Mouse (Mus musculus): Measurements from ENCODE around the gene Wars. TPM values are rescaled to one million over a fixed set of nuclear protein-coding genes. Genes with fewer than 3 reads are reported as not detected.

Gene Wars
- polyA plus RNA-seq, 1 experiment: 65.7 TPM

- H3K27ac ChIP-seq (ENCODE audit: insufficient read depth, low read depth, low read length): no peak overlapping the region
- H3K27me3 ChIP-seq (ENCODE audit: control insufficient read depth, insufficient read depth, low read length): no peaks in the 10 kb centered on the region
- TF ChIP-seq CTCF (IDR thresholded peaks at IDR 0.05; ENCODE audit: extremely low read depth, insufficient read length, insufficient replicate concordance, low read depth, low read length): no peak
- TF ChIP-seq POLR2A (IDR thresholded peaks at IDR 0.05; ENCODE audit: low read depth, low read length): no peak
- 77% methylated on average over 4 of the region's 4 CpGs for WGBS
- H3K4me1 ChIP-seq (ENCODE audit: control insufficient read depth, insufficient read depth, insufficient read length, low read length): no peaks in the 10 kb centered on the region
- no peaks in the 10 kb centered on the region for H3K36me3 ChIP-seq (ENCODE audit: control insufficient read depth, insufficient read depth, low read length)
- H3K4me3 ChIP-seq (ENCODE audit: low read depth, low read length): no peak overlapping the region
Measured at GRCm38 (mm10) chr12:108918753-108919152, 24.8 kb upstream of the Wars start.

GRCm38 (mm10) chr12:108917509-108917908 is 23.5 kb upstream of the Wars start:
- H3K27ac ChIP-seq (ENCODE audit: insufficient read depth, low read depth, low read length): no peak overlapping the region
- H3K27me3 ChIP-seq (ENCODE audit: control insufficient read depth, insufficient read depth, low read length): no peaks in the 10 kb centered on the region
- no peak overlapping the region for H3K4me3 ChIP-seq (ENCODE audit: low read depth, low read length)
- no peaks in the 10 kb centered on the region for H3K4me1 ChIP-seq (ENCODE audit: control insufficient read depth, insufficient read depth, insufficient read length, low read length)
- TF ChIP-seq POLR2A (IDR thresholded peaks at IDR 0.05; ENCODE audit: low read depth, low read length): no peak
- TF ChIP-seq CTCF (IDR thresholded peaks at IDR 0.05; ENCODE audit: extremely low read depth, insufficient read length, insufficient replicate concordance, low read depth, low read length): no peak
- 78% methylated on average over 9 of the region's 9 CpGs for WGBS
- H3K36me3 ChIP-seq (ENCODE audit: control insufficient read depth, insufficient read depth, low read length): no peaks in the 10 kb centered on the region

GRCm38 (mm10) chr12:108916447-108917042 is 22.6 kb upstream of the Wars start:
- TF ChIP-seq POLR2A (IDR thresholded peaks at IDR 0.05; ENCODE audit: low read depth, low read length) (no peak), CTCF (IDR thresholded peaks at IDR 0.05; ENCODE audit: extremely low read depth, insufficient read length, insufficient replicate concordance, low read depth, low read length) (no peak)
- Histone ChIP-seq H3K4me3 (ENCODE audit: low read depth, low read length) (no peak overlapping the region), H3K4me1 (ENCODE audit: control insufficient read depth, insufficient read depth, insufficient read length, low read length) (no peaks in the 10 kb centered on the region), H3K27me3 (ENCODE audit: control insufficient read depth, insufficient read depth, low read length) (no peaks in the 10 kb centered on the region), H3K36me3 (ENCODE audit: control insufficient read depth, insufficient read depth, low read length) (no peaks in the 10 kb centered on the region), H3K27ac (ENCODE audit: insufficient read depth, low read depth, low read length) (no peak overlapping the region)
- 89% methylated on average over 7 of the region's 7 CpGs for WGBS

GRCm38 (mm10) chr12:108915893-108916292 is 21.9 kb upstream of the Wars start:
- Histone ChIP-seq H3K27ac (ENCODE audit: insufficient read depth, low read depth, low read length) (no peak overlapping the region), H3K4me3 (ENCODE audit: low read depth, low read length) (no peak overlapping the region), H3K36me3 (ENCODE audit: control insufficient read depth, insufficient read depth, low read length) (no peaks in the 10 kb centered on the region), H3K27me3 (ENCODE audit: control insufficient read depth, insufficient read depth, low read length) (no peaks in the 10 kb centered on the region), H3K4me1 (ENCODE audit: control insufficient read depth, insufficient read depth, insufficient read length, low read length) (peaks cover 3% of the 10 kb centered on the region; the same call in 1 of the 2 replicates)
- 80% methylated on average over 6 of the region's 6 CpGs for WGBS
- TF ChIP-seq CTCF (IDR thresholded peaks at IDR 0.05; ENCODE audit: extremely low read depth, insufficient read length, insufficient replicate concordance, low read depth, low read length) (no peak), POLR2A (IDR thresholded peaks at IDR 0.05; ENCODE audit: low read depth, low read length) (no peak)

GRCm38 (mm10) chr12:108914709-108915340 is 20.9 kb upstream of the Wars start:
- TF ChIP-seq CTCF (IDR thresholded peaks at IDR 0.05; ENCODE audit: extremely low read depth, insufficient read length, insufficient replicate concordance, low read depth, low read length) (no peak), POLR2A (IDR thresholded peaks at IDR 0.05; ENCODE audit: low read depth, low read length) (no peak)
- 33% methylated on average over 12 of the region's 12 CpGs for WGBS
- no peaks in the 10 kb centered on the region for H3K36me3 ChIP-seq (ENCODE audit: control insufficient read depth, insufficient read depth, low read length)
- H3K4me1 ChIP-seq (ENCODE audit: control insufficient read depth, insufficient read depth, insufficient read length, low read length): peaks cover 3% of the 10 kb centered on the region; the same call in 1 of the 2 replicates
- H3K4me3 ChIP-seq (ENCODE audit: low read depth, low read length): no peak overlapping the region
- H3K27me3 ChIP-seq (ENCODE audit: control insufficient read depth, insufficient read depth, low read length): no peaks in the 10 kb centered on the region
- H3K27ac ChIP-seq (ENCODE audit: insufficient read depth, low read depth, low read length): no peak overlapping the region

GRCm38 (mm10) chr12:108914198-108914597 is 20.2 kb upstream of the Wars start:
- Histone ChIP-seq H3K27me3 (ENCODE audit: control insufficient read depth, insufficient read depth, low read length) (no peaks in the 10 kb centered on the region), H3K27ac (ENCODE audit: insufficient read depth, low read depth, low read length) (no peak overlapping the region), H3K4me1 (ENCODE audit: control insufficient read depth, insufficient read depth, insufficient read length, low read length) (peaks cover 3% of the 10 kb centered on the region; the same call in 1 of the 2 replicates), H3K36me3 (ENCODE audit: control insufficient read depth, insufficient read depth, low read length) (no peaks in the 10 kb centered on the region), H3K4me3 (ENCODE audit: low read depth, low read length) (no peak overlapping the region)
- TF ChIP-seq CTCF (IDR thresholded peaks at IDR 0.05; ENCODE audit: extremely low read depth, insufficient read length, insufficient replicate concordance, low read depth, low read length): no peak
- TF ChIP-seq POLR2A (IDR thresholded peaks at IDR 0.05; ENCODE audit: low read depth, low read length): no peak
- 69% methylated on average over 3 of the region's 3 CpGs for WGBS

GRCm38 (mm10) chr12:108912442-108912841 is 18.5 kb upstream of the Wars start:
- H3K27ac ChIP-seq (ENCODE audit: insufficient read depth, low read depth, low read length): no peak overlapping the region
- no peaks in the 10 kb centered on the region for H3K27me3 ChIP-seq (ENCODE audit: control insufficient read depth, insufficient read depth, low read length)
- no peaks in the 10 kb centered on the region for H3K36me3 ChIP-seq (ENCODE audit: control insufficient read depth, insufficient read depth, low read length)
- 97% methylated on average over 2 of the region's 2 CpGs for WGBS
- peaks cover 3% of the 10 kb centered on the region; the same call in 1 of the 2 replicates for H3K4me1 ChIP-seq (ENCODE audit: control insufficient read depth, insufficient read depth, insufficient read length, low read length)
- TF ChIP-seq CTCF (IDR thresholded peaks at IDR 0.05; ENCODE audit: extremely low read depth, insufficient read length, insufficient replicate concordance, low read depth, low read length) (no peak), POLR2A (IDR thresholded peaks at IDR 0.05; ENCODE audit: low read depth, low read length) (no peak)
- H3K4me3 ChIP-seq (ENCODE audit: low read depth, low read length): no peak overlapping the region

Data from small intestine, adult 2 months (tissue).